Mouse (Mus musculus) kidney, adult 18-20 months (tissue): ENCODE results near the gene 1700029J07Rik.

ENCODE experiments used
- DNase-seq: peaks from one replicate; pipeline ENCODE4 v3.0.0; 2021

The 1700029J07Rik gene

DNA sequence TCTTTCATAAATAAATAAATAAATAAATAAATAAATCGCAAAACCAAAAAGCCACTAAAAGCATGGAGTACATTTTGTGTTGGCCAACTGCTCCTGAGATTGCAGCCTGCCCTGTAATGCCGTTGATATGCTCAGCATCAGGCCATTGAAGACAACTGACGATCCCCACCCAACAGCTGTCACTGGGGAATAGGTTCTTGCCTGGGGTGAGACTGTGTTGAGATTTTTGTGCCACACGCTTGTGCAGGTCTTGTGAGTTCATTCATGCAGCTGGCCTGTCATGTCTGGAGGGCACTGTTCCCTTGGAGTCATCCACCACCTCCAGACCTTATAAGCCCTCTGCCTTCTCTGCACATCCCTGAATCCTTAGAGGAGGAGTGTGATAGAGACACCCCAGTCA, 28.8 kb downstream of the 1700029J07Rik start:
- DNase-seq: no peak

- DNase-seq: no peak
These were observed 38.1 kb downstream of the 1700029J07Rik start for GRCm38 (mm10) chr8:45936986-45937385.

DNA sequence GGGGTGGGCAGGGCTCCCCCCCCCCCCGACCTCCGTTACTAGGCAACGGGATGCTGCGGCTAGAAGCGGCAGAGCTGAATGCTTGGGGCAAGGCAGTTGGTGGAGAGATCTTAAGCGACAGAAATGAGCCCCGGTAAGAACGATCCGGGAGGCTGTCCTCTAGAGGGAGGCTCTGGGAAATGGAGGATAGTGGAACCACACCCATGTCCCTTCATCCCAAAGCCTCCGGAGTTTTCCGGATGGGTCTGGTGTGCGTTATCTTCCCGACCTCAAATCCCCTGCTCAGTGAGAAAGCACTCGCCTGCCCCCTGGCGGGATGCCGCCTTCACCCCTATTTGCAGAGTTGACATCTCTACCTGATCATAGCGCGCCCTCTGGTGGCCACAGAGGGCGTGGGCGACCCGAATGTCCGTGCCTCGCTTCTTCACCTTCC, 40.5 kb downstream of the 1700029J07Rik start, which contains the start of gene Ccdc110:
Ccdc110 (plus strand) TSS at position 38 of the 433 bp plus-strand sequence.
- DNase-seq: peak; percentile 95

- DNase-seq: no peak
These were observed 52.9 kb downstream of the 1700029J07Rik start for GRCm38 (mm10) chr8:45922116-45922515.

- no peak for DNase-seq
These were observed 54.7 kb downstream of the 1700029J07Rik start for GRCm38 (mm10) chr8:45920392-45920791.

GRCm38 (mm10) chr8:45918891-45919290, 56.2 kb downstream of the 1700029J07Rik start:
- DNase-seq: no peak

DNA sequence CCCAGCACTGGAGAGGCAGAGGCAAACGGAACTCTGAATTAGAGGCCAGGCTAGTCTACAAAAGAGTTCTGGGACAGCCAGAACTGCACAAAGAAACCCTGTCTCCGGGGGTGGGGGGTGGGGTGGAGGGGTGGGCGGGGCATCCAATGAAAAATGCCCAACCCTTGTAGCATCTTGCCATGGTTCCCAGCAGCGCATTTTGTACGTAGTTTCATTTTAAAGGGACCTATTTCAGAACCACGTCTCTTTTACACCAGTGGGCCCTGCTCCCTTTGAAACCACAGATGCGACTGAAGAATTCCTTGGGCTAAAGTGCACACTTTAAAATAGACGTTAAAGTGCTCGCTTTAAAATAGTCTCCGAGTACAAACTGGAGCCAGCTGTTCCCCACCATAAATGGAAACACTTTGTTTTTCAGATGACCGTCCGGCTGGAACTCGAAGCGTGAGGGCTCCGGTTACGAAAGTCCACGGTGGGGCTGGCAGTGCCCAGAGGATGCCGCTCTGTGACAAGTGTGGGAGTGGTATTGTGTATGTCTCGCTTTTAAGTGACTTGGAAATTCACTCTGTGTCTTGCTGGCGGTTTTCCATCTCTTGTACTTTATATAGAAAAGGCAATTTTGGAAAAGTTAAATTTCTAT, 57.9 kb downstream of the 1700029J07Rik start:
- no peak for DNase-seq

DNA sequence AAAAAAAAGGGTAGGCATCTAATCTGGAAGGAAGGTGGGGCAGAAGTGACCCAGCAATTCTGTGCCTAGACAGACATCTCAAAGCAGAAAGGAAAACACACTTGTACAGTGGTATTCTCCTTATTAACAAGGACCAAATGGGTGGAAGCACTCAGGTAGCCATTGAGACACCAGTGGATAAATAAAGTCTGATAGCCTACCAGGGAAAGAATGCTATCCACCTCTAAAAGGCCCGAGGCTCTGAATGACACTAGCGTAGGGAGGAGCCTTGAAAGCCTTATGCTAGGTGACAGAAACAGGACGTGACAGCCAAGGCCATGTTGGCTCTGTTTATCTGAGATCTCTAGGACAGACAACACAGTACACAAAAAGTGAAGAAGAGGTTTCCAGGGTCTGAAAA, 58.6 kb downstream of the 1700029J07Rik start:
- DNase-seq: no peak

DNA sequence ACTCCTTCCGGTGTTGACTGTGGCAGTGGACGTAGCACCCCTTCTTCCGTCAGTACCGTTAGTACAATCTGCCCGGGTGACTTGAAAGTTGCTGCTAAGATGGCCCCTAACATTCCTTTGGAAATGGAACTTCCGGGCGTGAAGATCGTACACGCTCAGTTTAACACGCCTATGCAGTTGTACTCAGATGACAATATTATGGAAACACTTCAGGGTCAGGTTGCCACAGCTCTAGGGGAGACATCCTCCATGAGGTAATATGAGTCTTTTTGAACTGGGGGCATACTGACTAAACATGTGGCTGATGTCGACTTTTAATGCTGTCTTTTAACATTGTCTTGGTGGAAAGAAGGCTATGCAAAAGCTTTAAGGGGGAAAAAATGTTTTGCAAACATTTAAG, 61.3 kb downstream of the 1700029J07Rik start:
- DNase-seq: no peak

GRCm38 (mm10) chr8:45906251-45906619, 68.8 kb downstream of the 1700029J07Rik start:
- no peak for DNase-seq

DNA sequence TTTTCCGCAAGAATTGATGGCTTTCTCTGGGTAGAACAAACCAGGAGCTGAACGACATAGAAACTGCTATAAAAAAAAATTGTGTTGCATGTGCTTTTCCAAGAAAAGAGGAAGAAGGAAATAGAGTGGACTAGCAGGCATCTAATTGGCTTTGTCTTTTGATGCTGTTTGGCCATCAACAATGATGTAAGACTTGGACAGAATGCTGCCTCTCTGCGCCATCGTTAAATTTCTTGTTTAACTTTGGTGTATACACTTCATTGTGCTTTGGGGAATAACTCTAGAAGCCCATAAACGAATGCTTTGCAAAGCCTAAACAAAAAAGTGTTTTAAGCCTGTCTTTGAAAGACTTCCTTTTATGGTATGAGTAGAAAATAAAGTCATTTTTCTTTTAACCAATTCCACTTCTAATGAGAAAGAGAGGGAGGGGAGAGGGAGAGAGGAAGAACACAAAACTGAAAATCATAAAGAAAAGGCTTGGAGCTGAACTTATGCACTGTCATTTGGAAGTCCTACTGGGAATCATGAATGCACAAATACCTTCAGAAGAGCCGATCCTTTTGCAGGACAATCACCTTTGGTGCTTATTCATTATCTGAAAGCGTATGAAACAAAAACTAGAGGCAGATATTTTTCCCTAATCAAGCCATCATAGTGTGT, 69.3 kb downstream of the 1700029J07Rik start:
- DNase-seq: no peak

DNA sequence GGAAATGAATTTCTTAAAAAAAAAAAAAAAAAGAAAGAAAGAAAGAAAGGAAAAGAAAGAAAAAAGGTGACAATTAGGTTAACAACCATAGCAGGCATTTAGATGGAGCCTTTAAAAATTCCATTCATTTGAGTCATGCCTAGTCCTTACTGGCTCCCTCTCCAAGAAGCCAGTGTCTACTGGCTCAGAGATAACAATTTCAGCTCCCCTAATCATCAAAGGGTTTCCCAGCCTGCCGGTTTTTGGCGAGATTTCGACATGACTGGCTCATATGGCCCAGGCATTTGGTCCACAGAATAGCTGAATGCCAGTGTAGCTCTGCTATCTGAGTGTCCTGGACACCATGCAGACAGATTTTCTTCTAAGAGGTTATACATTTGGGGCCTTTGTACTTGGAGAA, 71.4 kb downstream of the 1700029J07Rik start:
- no peak for DNase-seq
